Mouse (Mus musculus): ENCODE results near the gene Cask. TPM values are rescaled to one million over a fixed set of nuclear protein-coding genes. Genes with fewer than 3 reads are reported as not detected.
A peak's percentile ranks its signal among the peaks of the same experiment; 100 is the strongest.

Cask gene
- polyA plus RNA-seq (2015; fragmentation: Nextera tagmentation; extraction: Ambion mirVana): 45.9 and 50.1 TPM in 2 replicates

DNA sequence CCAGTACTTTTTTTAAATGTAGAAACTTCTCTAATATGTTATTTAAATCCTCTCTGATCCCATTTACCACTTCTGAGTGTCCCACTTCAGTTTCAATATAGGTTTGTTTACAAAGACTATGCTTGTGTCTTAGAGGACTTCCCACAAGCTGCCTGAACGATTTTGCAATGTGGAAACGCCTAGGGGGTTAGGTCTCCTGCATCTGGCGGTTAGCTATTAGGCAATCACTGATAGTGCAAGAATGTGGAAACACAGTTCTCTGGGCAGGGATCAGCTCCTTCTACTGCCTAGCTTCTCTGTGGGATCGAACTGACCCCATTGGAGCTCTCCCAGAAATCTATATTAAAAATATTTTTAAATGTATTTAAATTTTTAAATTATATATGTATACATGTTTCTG, at the start of gene Cask:
Gene Cask, minus strand, starts transcription at position 83 of the 400 bp plus-strand sequence.
- H3K4me2 ChIP-seq: no peak within 1 kb of the TSS
- no peak within 1 kb of the TSS for H3K4me3 ChIP-seq
- ATAC-seq (ENCODE audit: low FRiP score): no peak
- H3K9me3 ChIP-seq: no peaks in the 10 kb centered on the region
- 61% methylated on average over 4 of the region's 4 CpGs for WGBS
- no peak within 1 kb of the TSS for H3K9ac ChIP-seq
- H3K36me3 ChIP-seq: no peaks in the 10 kb centered on the region
- no peak within 1 kb of the TSS for H3K27ac ChIP-seq
- H3K27me3 ChIP-seq: no peaks in the 10 kb centered on the region
- H3K4me1 ChIP-seq (replicated peaks): no peaks in the 10 kb centered on the region

DNA sequence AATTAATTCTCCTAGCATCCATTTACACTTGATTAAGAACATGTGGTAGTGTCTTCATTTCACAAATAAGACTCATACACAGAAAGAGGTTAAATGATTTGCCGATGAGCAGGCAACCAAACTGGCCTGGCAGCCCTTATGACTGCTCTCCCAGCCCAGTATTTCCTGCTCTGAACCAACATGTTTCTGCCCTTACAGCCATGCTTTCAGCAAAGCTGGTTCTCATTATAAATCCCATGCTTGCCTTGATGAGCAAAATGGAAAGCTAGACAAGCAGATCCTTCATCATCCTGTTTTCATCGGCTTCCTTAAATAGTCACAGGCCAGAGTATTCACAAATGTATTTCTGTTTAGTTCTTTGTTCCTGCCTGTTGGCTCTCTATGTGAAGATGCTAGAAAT, 38.8 kb upstream of the Cask start:
- no peak overlapping the region for H3K4me2 ChIP-seq
- ATAC-seq (ENCODE audit: low FRiP score): no peak
- H3K4me3 ChIP-seq: no peak overlapping the region
- no peak overlapping the region for H3K9ac ChIP-seq
- H3K9me3 ChIP-seq: no peaks in the 10 kb centered on the region
- H3K36me3 ChIP-seq: no peaks in the 10 kb centered on the region
- no peaks in the 10 kb centered on the region for H3K27me3 ChIP-seq
- no peak overlapping the region for H3K27ac ChIP-seq
- H3K4me1 ChIP-seq (replicated peaks): no peaks in the 10 kb centered on the region
- WGBS: 77% methylated on average over 2 of the region's 2 CpGs

DNA sequence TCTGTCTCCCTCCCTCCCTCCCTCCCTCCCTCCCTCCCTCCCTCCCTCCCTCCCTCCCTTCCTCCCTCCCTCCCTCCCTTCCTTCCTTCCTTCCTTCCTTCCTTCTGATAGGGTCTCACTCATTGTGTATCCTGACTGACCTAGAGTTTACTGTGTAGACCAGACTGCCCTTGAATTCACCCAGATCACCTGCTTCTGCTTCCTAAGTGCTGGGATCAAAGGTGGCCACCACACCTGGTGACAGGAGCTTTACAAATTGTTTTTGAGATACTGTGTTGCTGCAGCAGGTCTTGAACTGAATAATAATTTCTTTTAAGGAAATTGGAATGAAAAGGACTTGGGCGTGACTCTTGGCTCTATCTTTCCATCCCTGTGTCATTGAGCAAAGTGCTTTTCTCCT, 33.2 kb upstream of the Cask start:
- 84% methylated on average over 1 of the region's 1 CpGs for WGBS
- Histone ChIP-seq H3K4me2 (no peak overlapping the region), H3K9ac (no peak overlapping the region)

DNA sequence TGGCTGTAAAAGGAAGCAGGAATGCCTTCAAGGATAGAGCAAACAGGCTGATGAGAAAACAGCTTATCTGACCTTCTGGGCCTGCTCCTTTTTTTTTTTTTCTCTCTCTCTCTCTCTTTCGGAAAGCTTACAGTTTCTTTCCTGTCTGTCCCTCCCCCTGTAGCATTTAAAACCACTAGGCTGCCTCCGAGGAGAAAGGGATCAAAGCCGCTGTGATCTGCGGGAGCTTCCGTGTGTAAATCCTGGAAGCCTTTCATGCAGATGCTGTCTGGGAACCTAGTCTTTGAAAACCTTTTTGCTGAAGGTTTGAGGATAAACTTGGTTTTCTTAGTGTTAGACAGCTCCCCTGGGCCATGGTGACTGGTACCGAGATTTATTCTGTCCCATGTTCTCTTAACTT, 30.8 kb upstream of the Cask start:
- no peak overlapping the region for H3K4me2 ChIP-seq
- H3K4me3 ChIP-seq: no peak overlapping the region
- H3K36me3 ChIP-seq: no peaks in the 10 kb centered on the region
- H3K27me3 ChIP-seq: no peaks in the 10 kb centered on the region
- no peak overlapping the region for H3K9ac ChIP-seq
- no peaks in the 10 kb centered on the region for H3K4me1 ChIP-seq (replicated peaks)
- WGBS: 20% methylated on average over 6 of the region's 6 CpGs
- ATAC-seq (ENCODE audit: low FRiP score): no peak
- H3K9me3 ChIP-seq: no peaks in the 10 kb centered on the region
- H3K27ac ChIP-seq: no peak overlapping the region

More for the DNA sequence above, 33.2 kb upstream of the Cask start:
- Histone ChIP-seq H3K36me3 (no peaks in the 10 kb centered on the region), H3K27me3 (no peaks in the 10 kb centered on the region), H3K4me1 (replicated peaks) (no peaks in the 10 kb centered on the region), H3K27ac (no peak overlapping the region), H3K4me3 (no peak overlapping the region), H3K9me3 (no peaks in the 10 kb centered on the region)
- no peak for ATAC-seq (ENCODE audit: low FRiP score)

DNA sequence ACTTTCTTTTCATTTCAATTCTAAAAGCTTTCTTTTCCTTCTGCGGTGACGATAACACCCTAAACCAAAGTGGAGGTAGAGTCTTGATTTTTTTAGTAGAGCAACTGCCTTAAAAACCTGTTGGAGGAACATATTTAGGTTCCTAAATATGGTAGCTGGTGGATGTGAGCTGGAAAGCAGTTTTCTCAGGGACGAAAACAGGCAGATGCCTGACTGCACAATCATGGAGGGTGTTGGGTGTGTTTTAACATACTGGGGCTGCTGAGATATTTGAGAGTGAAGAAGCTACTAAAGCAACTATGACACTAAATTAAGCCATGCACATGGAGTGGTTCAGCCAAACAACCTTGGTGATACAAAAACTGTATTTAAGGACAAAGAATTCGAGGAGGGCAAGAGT, 9.0 kb upstream of the Cask start:
- H3K9ac ChIP-seq: no peak overlapping the region
- no peaks in the 10 kb centered on the region for H3K36me3 ChIP-seq
- 92% methylated on average over 4 of the region's 4 CpGs for WGBS
- ATAC-seq (ENCODE audit: low FRiP score): no peak
- no peak overlapping the region for H3K27ac ChIP-seq
- no peaks in the 10 kb centered on the region for H3K27me3 ChIP-seq
- no peak overlapping the region for H3K4me3 ChIP-seq
- H3K4me1 ChIP-seq (replicated peaks): no peaks in the 10 kb centered on the region
- no peaks in the 10 kb centered on the region for H3K9me3 ChIP-seq
- H3K4me2 ChIP-seq: no peak overlapping the region

- Histone ChIP-seq H3K9ac (no peak overlapping the region), H3K4me3 (no peak overlapping the region), H3K9me3 (no peaks in the 10 kb centered on the region), H3K36me3 (no peaks in the 10 kb centered on the region), H3K27ac (no peak overlapping the region), H3K4me1 (replicated peaks) (no peaks in the 10 kb centered on the region), H3K4me2 (no peak overlapping the region), H3K27me3 (no peaks in the 10 kb centered on the region)
- no peak for ATAC-seq (ENCODE audit: low FRiP score)
- 88% methylated on average over 9 of the region's 9 CpGs for WGBS
These were observed 7.9 kb upstream of the Cask start for GRCm38 (mm10) chrX:13859051-13859450.

DNA sequence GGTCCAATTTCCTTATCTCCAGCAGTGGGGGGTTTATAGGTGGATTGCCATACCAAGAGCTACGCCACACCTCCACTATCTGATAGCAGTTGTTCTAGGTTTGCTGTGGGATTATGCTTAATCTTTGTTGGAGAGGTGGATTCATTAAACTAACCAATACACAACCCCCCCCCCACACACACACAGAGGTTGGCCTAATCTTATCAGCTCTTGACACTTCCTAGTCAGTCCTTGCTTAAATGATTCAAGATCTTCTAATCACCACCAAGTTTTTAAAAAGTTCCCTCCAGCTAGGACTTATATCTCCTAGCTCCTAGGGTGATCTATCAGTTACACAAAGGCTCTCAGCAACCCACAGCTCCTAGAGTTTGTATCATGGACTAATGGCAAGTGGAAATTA, 2.7 kb downstream of the Cask start:
- Histone ChIP-seq H3K36me3 (no peaks in the 10 kb centered on the region), H3K9me3 (no peaks in the 10 kb centered on the region), H3K27me3 (no peaks in the 10 kb centered on the region), H3K4me3 (no peak overlapping the region), H3K27ac (no peak overlapping the region), H3K9ac (no peak overlapping the region), H3K4me2 (no peak overlapping the region), H3K4me1 (replicated peaks) (0 out of 2 replicates have a peak, but pooled peaks cover 1% of the 10 kb centered on the region)
- ATAC-seq (ENCODE audit: low FRiP score): no peak
- WGBS: 96% methylated on average over 1 of the region's 1 CpGs

DNA sequence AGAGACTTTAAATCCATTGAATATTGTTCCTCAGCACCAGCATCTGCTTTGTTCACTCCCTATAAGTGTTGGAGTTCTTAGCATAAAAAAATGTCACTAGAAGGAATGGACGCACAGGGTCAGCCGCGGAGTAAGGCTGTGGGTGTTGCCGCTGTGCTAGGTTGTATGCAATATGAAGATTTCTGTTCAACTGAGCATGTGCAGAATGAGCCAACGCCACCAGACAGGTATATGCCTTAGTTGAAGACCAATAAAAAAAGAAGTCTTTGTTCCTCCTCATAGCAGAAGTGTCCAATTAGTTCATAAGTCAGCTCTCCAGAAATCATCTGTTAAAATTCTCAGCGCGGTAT, 3.7 kb downstream of the Cask start:
- H3K36me3 ChIP-seq: no peaks in the 10 kb centered on the region
- peak overlapping the region; percentile 64 for H3K9ac ChIP-seq
- H3K4me3 ChIP-seq: peak overlapping the region; percentile 58
- peak; percentile 59 for ATAC-seq (ENCODE audit: low FRiP score)
- H3K4me1 ChIP-seq (replicated peaks): peaks cover 3% of the 10 kb centered on the region; the same call in 1 of the 2 replicates
- 20% methylated on average over 7 of the region's 7 CpGs for WGBS
- peak overlapping the region; percentile 54 for H3K4me2 ChIP-seq
- no peaks in the 10 kb centered on the region for H3K9me3 ChIP-seq
- peak overlapping the region; percentile 89 for H3K27ac ChIP-seq
- no peaks in the 10 kb centered on the region for H3K27me3 ChIP-seq

- H3K27me3 ChIP-seq: no peaks in the 10 kb centered on the region
- ATAC-seq (ENCODE audit: low FRiP score): peak; percentile 93
- peaks cover 3% of the 10 kb centered on the region; the same call in 1 of the 2 replicates for H3K4me1 ChIP-seq (replicated peaks)
- peak overlapping the region; percentile 58 for H3K4me3 ChIP-seq
- H3K36me3 ChIP-seq: no peaks in the 10 kb centered on the region
- H3K4me2 ChIP-seq: peak overlapping the region; percentile 54
- H3K9me3 ChIP-seq: no peaks in the 10 kb centered on the region
- WGBS: 18% methylated on average over 46 of the region's 59 CpGs
- peak overlapping the region; percentile 85 for H3K9ac ChIP-seq
- H3K27ac ChIP-seq: peak overlapping the region; percentile 95
These were observed 4.3 kb downstream of the Cask start for GRCm38 (mm10) chrX:13846653-13847501.

- no peaks in the 10 kb centered on the region for H3K9me3 ChIP-seq
- WGBS: 23% methylated on average over 30 of the region's 100 CpGs
- H3K4me3 ChIP-seq: peak overlapping the region; percentile 58
- H3K4me1 ChIP-seq (replicated peaks): peaks cover 3% of the 10 kb centered on the region; the same call in 1 of the 2 replicates
- peak; percentile 79 for ATAC-seq (ENCODE audit: low FRiP score)
- peak overlapping the region; percentile 85 for H3K9ac ChIP-seq
- H3K27ac ChIP-seq: peak overlapping the region; percentile 95
- no peaks in the 10 kb centered on the region for H3K36me3 ChIP-seq
- H3K27me3 ChIP-seq: no peaks in the 10 kb centered on the region
- H3K4me2 ChIP-seq: peak overlapping the region; percentile 50
These were observed 5.1 kb downstream of the Cask start for GRCm38 (mm10) chrX:13845858-13846652.

DNA sequence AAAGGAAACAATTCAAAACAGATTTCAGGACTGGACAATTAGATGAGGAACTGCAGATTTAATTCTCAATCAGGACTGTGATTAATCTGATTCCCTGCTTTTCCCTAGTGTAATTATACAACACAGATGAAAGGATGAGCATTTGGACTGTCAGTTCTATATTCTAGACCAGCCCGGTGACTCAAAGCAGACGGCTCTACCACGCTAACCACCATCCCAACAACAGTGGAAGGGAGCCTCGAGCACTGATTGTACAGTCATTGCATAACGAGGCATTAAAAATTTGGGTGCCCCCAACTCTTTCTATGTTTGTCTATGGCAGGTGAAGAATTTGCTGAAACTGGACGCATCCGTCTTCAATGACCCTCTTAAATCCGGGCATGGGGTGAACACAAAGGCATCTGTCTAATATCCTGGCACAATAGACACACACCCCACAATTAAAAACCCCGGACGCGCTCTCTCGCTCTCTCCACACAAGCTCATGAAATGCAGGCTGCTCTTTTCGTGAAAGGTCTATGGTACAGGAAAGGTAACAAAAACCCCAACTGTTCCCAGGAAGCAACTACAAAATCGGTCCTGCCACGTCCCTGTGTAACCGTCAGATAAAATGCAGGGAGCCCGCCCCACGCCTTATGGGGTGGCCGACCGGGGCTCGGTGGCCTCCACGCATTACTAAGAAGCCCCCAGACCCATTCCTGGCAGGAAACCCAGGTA, 5.9 kb downstream of the Cask start:
- Histone ChIP-seq H3K27ac (peak overlapping the region; percentile 95), H3K27me3 (no peaks in the 10 kb centered on the region), H3K9ac (peak overlapping the region; percentile 85), H3K4me3 (peak overlapping the region; percentile 58), H3K9me3 (no peaks in the 10 kb centered on the region), H3K36me3 (no peaks in the 10 kb centered on the region), H3K4me2 (peak overlapping the region; percentile 50), H3K4me1 (replicated peaks) (peaks cover 3% of the 10 kb centered on the region; the same call in 1 of the 2 replicates)
- WGBS: 27% methylated on average over 22 of the region's 22 CpGs
- peak; percentile 3 for ATAC-seq (ENCODE audit: low FRiP score)

DNA sequence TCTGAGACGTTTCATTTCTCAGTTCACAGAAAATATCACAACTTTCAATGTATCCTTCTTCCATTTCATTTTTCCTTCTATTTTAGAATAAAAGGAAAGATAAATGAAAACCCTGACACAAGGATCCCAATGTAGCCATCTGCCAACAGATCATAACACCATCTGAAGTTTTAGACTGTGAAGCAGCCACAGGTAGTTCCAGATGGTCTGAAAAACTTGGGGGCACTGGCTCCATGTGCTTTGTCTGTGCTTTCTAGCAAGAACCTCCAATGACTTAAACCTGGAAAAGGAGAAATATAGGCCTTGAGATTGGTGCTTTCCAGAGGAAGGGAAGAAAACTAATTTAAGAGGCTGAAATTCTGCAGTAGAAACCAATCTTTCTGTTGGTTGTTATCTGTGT, 28.4 kb downstream of the Cask start:
- Histone ChIP-seq H3K4me1 (replicated peaks) (no peaks in the 10 kb centered on the region), H3K27ac (no peak overlapping the region), H3K9me3 (no peaks in the 10 kb centered on the region), H3K27me3 (no peaks in the 10 kb centered on the region), H3K9ac (no peak overlapping the region), H3K4me2 (no peak overlapping the region), H3K36me3 (no peaks in the 10 kb centered on the region), H3K4me3 (no peak overlapping the region)
- 91% methylated on average over 1 of the region's 1 CpGs for WGBS
- ATAC-seq (ENCODE audit: low FRiP score): no peak
